Mouse (Mus musculus) leukemia stem cell, adult 10-12 weeks (primary cell): ENCODE results near the gene Bysl. TPM values are rescaled to one million over a fixed set of nuclear protein-coding genes. Genes with fewer than 3 reads are reported as not detected.

Experiments used
- polyA plus RNA-seq: library from polyadenylated mRNA; stranded (reverse); fragments of >175 nt; gene quantifications from 2 replicates; pipeline ENCODE4 v1.2.3, GENCODE M21; 2012; ENCODE audit warnings: low replicate concordance

The Bysl gene
- 43.6 and 59.9 TPM in 2 replicates for polyA plus RNA-seq

GRCm38 (mm10) chr17:47610849-47611660 lies at the start of gene Bysl, which contains the start of the genes Med20 and Gm20517:
Bysl (minus strand) TSS chr17:47611492.
Med20 (plus strand) TSS chr17:47611582.
Gm20517 (plus strand) TSS chr17:47611589.

GRCm38 (mm10) chr17:47630678-47631065 lies 19.4 kb upstream of the Bysl start, which contains the start of gene Usp49:
Usp49 (plus strand) TSS chr17:47630690.

Other genes with a start within 250 kb of the Bysl start
- gene Mrps10, start 242.6 kb downstream of the Bysl start, polyA plus RNA-seq: 10.9 and 19.5 TPM in 2 replicates
- not detected in 2 replicates for gene Guca1b, start 226.1 kb downstream of the Bysl start, polyA plus RNA-seq
- gene Guca1a, start 210.9 kb downstream of the Bysl start, polyA plus RNA-seq: 0.92 and 2.2 TPM in 2 replicates
- 0.10 and 0.21 TPM in 2 replicates for gene AI661453, start 174.9 kb downstream of the Bysl start, polyA plus RNA-seq
- 0.21 TPM in 1 of 2 replicates, not detected in the other for gene 1700001C19Rik, start 174.1 kb downstream of the Bysl start, polyA plus RNA-seq
- 28.5 and 31.0 TPM in 2 replicates for gene Taf8, start 109.2 kb downstream of the Bysl start, polyA plus RNA-seq
- 391 and 612 TPM in 2 replicates for gene Ccnd3, start 106.4 kb downstream of the Bysl start, polyA plus RNA-seq
- gene Med20, start 90 bp upstream of the Bysl start, polyA plus RNA-seq: 1.4 and 7.2 TPM in 2 replicates
- 0.14 TPM in 1 of 2 replicates, not detected in the other for gene Gm20517, start 97 bp upstream of the Bysl start, polyA plus RNA-seq
- gene Usp49, start 19.2 kb upstream of the Bysl start, polyA plus RNA-seq: 27.1 and 34.3 TPM in 2 replicates
- 55.9 and 90.9 TPM in 2 replicates for gene Tomm6, start 76.9 kb upstream of the Bysl start, polyA plus RNA-seq
- gene Frs3, start 77.5 kb upstream of the Bysl start, polyA plus RNA-seq: 2.4 and 5.0 TPM in 2 replicates
- 0.21 TPM in 1 of 2 replicates, not detected in the other for gene Gm21981, start 83.0 kb upstream of the Bysl start, polyA plus RNA-seq
- gene Prickle4, start 83.2 kb upstream of the Bysl start, polyA plus RNA-seq: 0.97 and 1.7 TPM in 2 replicates
- not detected in 2 replicates for gene Pgc, start 115.3 kb upstream of the Bysl start, polyA plus RNA-seq
- 90.8 and 139 TPM in 2 replicates for gene Tfeb, start 125.5 kb upstream of the Bysl start, polyA plus RNA-seq
- gene Mdfi, start 223.2 kb upstream of the Bysl start, polyA plus RNA-seq: 1.0 and 1.4 TPM in 2 replicates